Mouse (Mus musculus): ENCODE data around the gene Olfr3.

DNA sequence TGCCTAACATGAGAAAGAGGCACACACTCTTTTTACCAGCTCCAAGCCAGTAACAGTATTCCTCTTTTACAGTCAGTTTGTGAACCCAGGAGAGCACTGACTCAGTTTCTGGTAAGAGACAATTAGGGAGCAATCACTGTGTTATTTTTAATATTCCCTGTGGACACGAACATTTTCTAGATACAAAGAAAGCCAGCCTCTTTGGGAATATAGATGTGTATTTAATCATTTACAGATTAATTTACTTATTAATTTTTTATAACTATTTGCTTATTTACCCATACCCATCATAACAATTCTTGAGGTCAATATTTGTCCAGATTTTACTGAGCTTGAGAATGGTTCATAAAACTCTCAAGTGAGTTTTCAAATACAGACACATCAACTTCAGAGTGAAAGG, at the start of gene Olfr3:
- no peak for TF ChIP-seq REST (IDR thresholded peaks at IDR 0.05; ENCODE audit: insufficient read depth, insufficient read length)
- no peak for TF ChIP-seq TCF12 (IDR thresholded peaks at IDR 0.05; ENCODE audit: insufficient read depth, poor library complexity, severe bottlenecking)
- TF ChIP-seq E2F4 (IDR thresholded peaks at IDR 0.05; ENCODE audit: insufficient read depth) = no peak
- no peak for TF ChIP-seq POLR2A (IDR thresholded peaks at IDR 0.05; ENCODE audit: insufficient read length, low read depth)
- TF ChIP-seq POLR2AphosphoS2 (IDR thresholded peaks at IDR 0.05; ENCODE audit: insufficient read length, low read depth) = no peak
- no peak for TF ChIP-seq USF1 (IDR thresholded peaks at IDR 0.05; ENCODE audit: low read depth)
- no peak for TF ChIP-seq MAX (IDR thresholded peaks at IDR 0.05; ENCODE audit: low read depth)
- no peak for TF ChIP-seq MYOG (IDR thresholded peaks at IDR 0.05; ENCODE audit: control insufficient read depth in 1 of 3, insufficient read depth in 1 of 3, insufficient read length in 2 of 3, low read depth in 2 of 3)
- TF ChIP-seq CEBPB (IDR thresholded peaks at IDR 0.05; ENCODE audit: insufficient read depth, poor library complexity, severe bottlenecking) = no peak
- no peak for TF ChIP-seq SRF (IDR thresholded peaks at IDR 0.05; ENCODE audit: control insufficient read depth, insufficient read length, low read depth)

All from myocyte (in vitro differentiated cells).